Mouse (Mus musculus) midbrain, embryonic 12.5 days (tissue): ENCODE measurements at regions not wholly inside any gene's neighbourhood (a gene's known extent, or its start where the extent isn't known, plus 50 kb on each side); places are given as distances from the start of the nearest gene placed in this dataset.

ENCODE experiments used
- ATAC-seq: fragments of 200-750 bp; cut with Nextera tagmentation; 2 replicates; pipeline ENCODE4 v1.8.0; 2017; ENCODE audit warnings: low read depth, moderate TSS enrichment, moderate library complexity; ENCODE audit not compliant: low FRiP score
- H3K27ac ChIP-seq: fragments of 300-500 bp; sonication (generic); replicated peaks from 2 replicates; pipeline ENCODE4 v1.5.1; 2016; ENCODE audit warnings: mild to moderate bottlenecking
- H3K27me3 ChIP-seq: fragments of 300-500 bp; sonication (generic); 2 replicates; pipeline ENCODE4 v1.6.1; 2016; ENCODE audit warnings: mild to moderate bottlenecking
- H3K36me3 ChIP-seq: fragments of 300-500 bp; sonication (generic); 2 replicates; pipeline ENCODE4 v1.6.1; 2016
- H3K4me1 ChIP-seq: fragments of 300-500 bp; sonication (generic); 2 replicates; pipeline ENCODE4 v1.6.1; 2016
- H3K4me2 ChIP-seq: fragments of 300-500 bp; sonication (generic); replicated peaks from 2 replicates; pipeline ENCODE4 v1.6.1; 2016; ENCODE audit warnings: mild to moderate bottlenecking, moderate library complexity
- H3K4me3 ChIP-seq: fragments of 300-500 bp; sonication (generic); 2 replicates; pipeline ENCODE4 v1.5.1; 2016; ENCODE audit warnings: mild to moderate bottlenecking
- H3K9ac ChIP-seq: fragments of 300-500 bp; sonication (generic); replicated peaks from 2 replicates; pipeline ENCODE4 v1.6.1; 2016; ENCODE audit warnings: mild to moderate bottlenecking, moderate library complexity
- H3K9me3 ChIP-seq: fragments of 300-500 bp; sonication (generic); 2 replicates; pipeline ENCODE4 v1.6.1; 2016; ENCODE audit warnings: mild to moderate bottlenecking
- WGBS: fragments of 180-500 bp; shearing (Covaris S2); methylation state at CpG from one replicate; pipeline ENCODE4 v1.1.7; 2016; 5-methylcytosine and 5-hydroxymethylcytosine counted together

- Histone ChIP-seq H3K4me2 (no peak overlapping the region), H3K36me3 (no peaks in the 10 kb centered on the region), H3K27me3 (no peaks in the 10 kb centered on the region), H3K9ac (no peak overlapping the region), H3K9me3 (no peaks in the 10 kb centered on the region), H3K4me1 (no peaks in the 10 kb centered on the region), H3K4me3 (no peak overlapping the region), H3K27ac (no peak overlapping the region)
- 87% methylated on average over 5 of the region's 5 CpGs for WGBS
- no peak for ATAC-seq
These were observed 742.9 kb downstream of the Hace1 start for GRCm38 (mm10) chr10:46320328-46321038.

- Histone ChIP-seq H3K4me2 (no peak overlapping the region), H3K4me3 (no peak overlapping the region), H3K4me1 (no peaks in the 10 kb centered on the region), H3K27ac (no peak overlapping the region), H3K9ac (no peak overlapping the region), H3K36me3 (no peaks in the 10 kb centered on the region), H3K27me3 (no peaks in the 10 kb centered on the region), H3K9me3 (no peaks in the 10 kb centered on the region)
- ATAC-seq = no peak
- WGBS = 93% methylated on average over 3 of the region's 3 CpGs
These were observed 743.4 kb downstream of the Hace1 start for GRCm38 (mm10) chr10:46321040-46321439.

DNA sequence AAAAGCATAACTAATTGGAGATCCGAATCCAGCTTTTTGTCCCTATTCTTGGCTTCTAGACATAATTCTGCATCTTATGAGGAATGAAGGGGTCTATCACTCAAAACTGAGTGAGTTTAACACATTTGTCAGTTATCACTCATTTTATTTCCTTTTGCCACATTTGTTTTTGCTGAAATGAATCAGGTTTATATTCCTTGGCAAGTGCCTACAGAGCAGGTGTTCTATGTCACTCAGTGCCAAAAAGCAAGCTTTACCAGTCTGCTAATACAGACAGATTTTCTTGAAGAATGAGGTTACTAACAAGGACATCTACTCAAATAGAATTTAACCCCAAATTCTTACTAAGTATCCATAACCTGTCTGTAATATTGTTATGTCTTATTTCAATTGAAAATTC lies 751.4 kb downstream of the Hace1 start:
- WGBS = 82% methylated on average over 1 of the region's 1 CpGs
- H3K36me3 ChIP-seq = no peaks in the 10 kb centered on the region
- ATAC-seq = no peak
- H3K27ac ChIP-seq = no peak overlapping the region
- no peak overlapping the region for H3K4me2 ChIP-seq
- no peaks in the 10 kb centered on the region for H3K27me3 ChIP-seq
- no peak overlapping the region for H3K9ac ChIP-seq
- no peaks in the 10 kb centered on the region for H3K4me1 ChIP-seq
- no peaks in the 10 kb centered on the region for H3K9me3 ChIP-seq
- no peak overlapping the region for H3K4me3 ChIP-seq

- Histone ChIP-seq H3K4me3 (no peak overlapping the region), H3K4me2 (no peak overlapping the region), H3K4me1 (no peaks in the 10 kb centered on the region), H3K9me3 (no peaks in the 10 kb centered on the region), H3K27me3 (no peaks in the 10 kb centered on the region), H3K9ac (no peak overlapping the region), H3K27ac (no peak overlapping the region), H3K36me3 (no peaks in the 10 kb centered on the region)
- ATAC-seq = no peak
These were observed 754.1 kb downstream of the Hace1 start for GRCm38 (mm10) chr10:46331599-46332283.

GRCm38 (mm10) chr10:46333231-46333630 lies 755.6 kb downstream of the Hace1 start:
- H3K36me3 ChIP-seq = no peaks in the 10 kb centered on the region

GRCm38 (mm10) chr10:46345315-46345714 lies 767.7 kb downstream of the Hace1 start:
- no peak overlapping the region for H3K9ac ChIP-seq
- no peaks in the 10 kb centered on the region for H3K4me1 ChIP-seq
- H3K4me2 ChIP-seq = no peak overlapping the region
- no peak overlapping the region for H3K4me3 ChIP-seq
- H3K27me3 ChIP-seq = no peaks in the 10 kb centered on the region
- no peaks in the 10 kb centered on the region for H3K36me3 ChIP-seq
- no peaks in the 10 kb centered on the region for H3K9me3 ChIP-seq
- 69% methylated on average over 4 of the region's 4 CpGs for WGBS
- no peak overlapping the region for H3K27ac ChIP-seq
- ATAC-seq = no peak

More at GRCm38 (mm10) chr10:46333231-46333630, 755.6 kb downstream of the Hace1 start:
- H3K4me1 ChIP-seq = no peaks in the 10 kb centered on the region
- H3K4me2 ChIP-seq = no peak overlapping the region
- H3K9ac ChIP-seq = no peak overlapping the region
- no peak overlapping the region for H3K4me3 ChIP-seq
- ATAC-seq = no peak
- no peak overlapping the region for H3K27ac ChIP-seq
- no peaks in the 10 kb centered on the region for H3K9me3 ChIP-seq
- H3K27me3 ChIP-seq = no peaks in the 10 kb centered on the region

DNA sequence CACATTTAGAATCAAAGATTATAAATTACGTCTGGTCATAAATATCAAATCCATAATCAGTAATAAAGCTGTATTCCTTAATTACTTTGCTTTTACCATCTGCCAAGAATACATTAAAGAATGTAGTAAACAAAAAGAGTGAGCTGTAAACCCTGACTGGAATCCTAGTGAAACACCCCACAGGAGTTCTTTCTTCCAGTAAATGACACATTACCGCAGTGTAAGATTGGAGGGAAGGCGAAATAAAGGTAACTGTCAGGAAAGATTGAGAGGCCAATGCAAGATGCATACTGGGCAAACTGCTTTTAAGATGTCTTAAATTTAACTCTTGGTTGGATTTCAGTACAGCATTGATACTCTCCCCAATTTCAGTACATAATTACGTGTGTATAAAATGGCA lies 772.0 kb downstream of the Hace1 start:
- H3K9me3 ChIP-seq = no peaks in the 10 kb centered on the region
- H3K36me3 ChIP-seq = no peaks in the 10 kb centered on the region
- H3K4me3 ChIP-seq = no peak overlapping the region
- no peak overlapping the region for H3K9ac ChIP-seq
- 66% methylated on average over 4 of the region's 4 CpGs for WGBS
- no peaks in the 10 kb centered on the region for H3K27me3 ChIP-seq
- no peaks in the 10 kb centered on the region for H3K4me1 ChIP-seq
- H3K4me2 ChIP-seq = no peak overlapping the region
- H3K27ac ChIP-seq = no peak overlapping the region
- no peak for ATAC-seq

DNA sequence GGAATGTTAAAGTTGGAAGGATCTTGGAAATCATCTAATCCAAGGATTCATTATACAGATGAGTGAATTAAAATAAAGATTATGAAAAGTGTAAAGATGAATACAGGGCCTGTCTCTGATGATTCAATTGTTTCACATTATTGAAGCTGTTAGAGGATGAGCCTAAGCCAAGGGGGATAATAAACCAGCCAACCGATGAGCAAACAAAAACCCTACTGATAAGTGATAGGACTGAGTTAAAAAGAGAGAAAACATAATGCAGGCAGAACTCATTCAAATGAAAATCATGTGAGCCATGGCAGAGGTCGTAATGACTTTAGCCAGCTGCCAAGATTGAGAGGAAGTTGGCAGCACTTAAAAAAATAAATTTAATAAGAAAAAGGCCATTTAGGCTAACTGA lies 772.6 kb downstream of the Hace1 start:
- ATAC-seq = no peak
- H3K4me2 ChIP-seq = no peak overlapping the region

DNA sequence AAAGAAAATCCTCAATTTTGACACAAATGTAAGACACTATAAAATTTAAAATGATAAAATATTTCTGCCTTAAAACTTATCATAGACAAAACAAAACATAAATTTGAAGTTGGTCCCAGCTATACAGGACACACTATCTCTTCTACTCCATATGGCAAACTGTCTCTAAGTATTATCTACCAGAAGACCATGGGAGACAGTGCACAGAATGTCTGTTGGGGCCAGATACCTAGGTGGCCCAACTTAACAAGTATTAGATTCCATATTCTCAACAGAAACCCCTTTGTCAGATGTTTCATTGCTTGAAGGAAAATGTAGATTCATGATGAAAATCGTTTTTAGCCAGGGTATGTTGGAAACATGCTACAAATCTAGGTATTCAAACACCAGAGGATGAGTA lies 779.1 kb downstream of the Hace1 start:
- H3K27me3 ChIP-seq = no peaks in the 10 kb centered on the region
- no peak for ATAC-seq
- WGBS = 77% methylated on average over 1 of the region's 1 CpGs
- H3K4me3 ChIP-seq = no peak overlapping the region
- H3K9me3 ChIP-seq = no peaks in the 10 kb centered on the region
- no peaks in the 10 kb centered on the region for H3K36me3 ChIP-seq
- no peaks in the 10 kb centered on the region for H3K4me1 ChIP-seq
- no peak overlapping the region for H3K27ac ChIP-seq
- no peak overlapping the region for H3K9ac ChIP-seq
- H3K4me2 ChIP-seq = no peak overlapping the region

More for the DNA sequence above, 772.6 kb downstream of the Hace1 start:
- no peaks in the 10 kb centered on the region for H3K4me1 ChIP-seq
- no peak overlapping the region for H3K9ac ChIP-seq
- no peak overlapping the region for H3K27ac ChIP-seq
- H3K9me3 ChIP-seq = no peaks in the 10 kb centered on the region
- 15% methylated on average over 2 of the region's 2 CpGs for WGBS
- H3K27me3 ChIP-seq = no peaks in the 10 kb centered on the region
- no peaks in the 10 kb centered on the region for H3K36me3 ChIP-seq
- H3K4me3 ChIP-seq = no peak overlapping the region

- no peak overlapping the region for H3K4me3 ChIP-seq
- no peaks in the 10 kb centered on the region for H3K4me1 ChIP-seq
- H3K9ac ChIP-seq = no peak overlapping the region
- no peak overlapping the region for H3K27ac ChIP-seq
- H3K27me3 ChIP-seq = no peaks in the 10 kb centered on the region
- H3K36me3 ChIP-seq = no peaks in the 10 kb centered on the region
- ATAC-seq = no peak
- H3K9me3 ChIP-seq = no peaks in the 10 kb centered on the region
- no peak overlapping the region for H3K4me2 ChIP-seq
- WGBS = 79% methylated on average over 7 of the region's 7 CpGs
These were observed 796.3 kb downstream of the Hace1 start for GRCm38 (mm10) chr10:46373715-46374475.

DNA sequence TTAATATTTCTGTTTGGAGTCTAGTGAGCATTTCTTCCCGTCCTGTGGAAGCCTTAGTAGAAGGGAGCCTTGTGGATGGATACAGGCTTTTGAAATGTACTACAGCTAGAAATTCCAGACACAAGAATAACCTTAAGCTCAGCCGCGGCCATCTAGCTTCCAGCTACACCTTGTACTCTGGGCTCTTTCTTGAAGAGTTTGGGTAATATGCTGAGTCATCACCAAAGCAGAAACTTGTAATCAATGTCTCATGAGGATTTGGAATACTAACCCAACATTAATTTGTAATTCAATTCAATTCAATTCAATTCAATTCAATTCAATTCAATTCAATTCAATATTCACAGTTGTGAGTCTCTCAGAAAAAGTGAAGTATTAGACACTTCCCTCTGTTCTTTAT lies 797.0 kb downstream of the Hace1 start:
- Histone ChIP-seq H3K4me2 (no peak overlapping the region), H3K4me1 (no peaks in the 10 kb centered on the region), H3K4me3 (no peak overlapping the region), H3K9me3 (no peaks in the 10 kb centered on the region), H3K9ac (no peak overlapping the region), H3K27ac (no peak overlapping the region), H3K36me3 (no peaks in the 10 kb centered on the region), H3K27me3 (no peaks in the 10 kb centered on the region)
- ATAC-seq = no peak
- 93% methylated on average over 3 of the region's 3 CpGs for WGBS

- no peak overlapping the region for H3K4me2 ChIP-seq
- H3K9me3 ChIP-seq = no peaks in the 10 kb centered on the region
- H3K36me3 ChIP-seq = no peaks in the 10 kb centered on the region
- no peaks in the 10 kb centered on the region for H3K27me3 ChIP-seq
- WGBS = 92% methylated on average over 4 of the region's 4 CpGs
- no peak overlapping the region for H3K4me3 ChIP-seq
- no peak overlapping the region for H3K27ac ChIP-seq
- no peak overlapping the region for H3K9ac ChIP-seq
- H3K4me1 ChIP-seq = no peaks in the 10 kb centered on the region
- ATAC-seq = no peak
These were observed 819.5 kb downstream of the Hace1 start for GRCm38 (mm10) chr10:46397089-46397488.
